Mouse (Mus musculus) kidney, postnatal 0 days (tissue): ENCODE measurements around the gene Mcf2l. TPM values are rescaled to one million over a fixed set of nuclear protein-coding genes. Genes with fewer than 3 reads are reported as not detected.

Experiments
- ATAC-seq: fragments of 200-750 bp; cut with Nextera tagmentation; replicated peaks from 2 replicates; pipeline ENCODE4 v1.8.0; 2017; ENCODE audit warnings: low read depth, moderate number of reproducible peaks, moderate TSS enrichment, moderate library complexity; ENCODE audit not compliant: low FRiP score
- DNase-seq: peaks from one replicate; pipeline ENCODE4 v3.0.0-alpha.2; 2016; ENCODE audit warnings: low spot score
- H3K27ac ChIP-seq: fragments of 300-500 bp; sonication (generic); 2 replicates; pipeline ENCODE4 v1.5.1; 2014; ENCODE audit warnings: mild to moderate bottlenecking
- H3K27me3 ChIP-seq: fragments of 300-500 bp; sonication (generic); 2 replicates; pipeline ENCODE4 v1.6.1; 2014; ENCODE audit warnings: low read length, mixed read lengths; ENCODE audit not compliant: insufficient read depth
- H3K36me3 ChIP-seq: fragments of 300-500 bp; sonication (generic); 2 replicates; pipeline ENCODE4 v1.6.1; 2014; ENCODE audit warnings: low read length, mixed read lengths; ENCODE audit not compliant: insufficient read depth
- H3K4me1 ChIP-seq: fragments of 300-500 bp; sonication (generic); replicated peaks from 2 replicates; pipeline ENCODE4 v1.6.1; 2014; ENCODE audit warnings: antibody characterized with exemption, low read length, mixed read lengths; ENCODE audit not compliant: insufficient read depth
- H3K4me2 ChIP-seq: fragments of 300-500 bp; sonication (generic); 2 replicates; pipeline ENCODE4 v1.6.1; 2014; ENCODE audit warnings: mild to moderate bottlenecking, low read length, moderate library complexity, mixed read lengths
- H3K4me3 ChIP-seq: fragments of 300-500 bp; sonication (generic); replicated peaks from 2 replicates; pipeline ENCODE4 v1.5.1; 2014; ENCODE audit warnings: low read depth, low read length
- H3K9ac ChIP-seq: fragments of 300-500 bp; sonication (generic); 2 replicates; pipeline ENCODE4 v1.6.1; 2014; ENCODE audit warnings: low read depth, low read length
- H3K9me3 ChIP-seq: fragments of 300-500 bp; sonication (generic); replicated peaks from 2 replicates; pipeline ENCODE4 v1.6.1; 2016; ENCODE audit warnings: low read length, inconsistent platforms, mixed read lengths
- CTCF ChIP-seq: IDR thresholded peaks from 2 replicates; pipeline ENCODE4 v1.5.1; 2016; ENCODE audit warnings: antibody characterized with exemption, low read depth, mild to moderate bottlenecking, moderate library complexity
- WGBS: fragments of 180-500 bp; shearing (Covaris S2); extraction: QIAGEN DNeasy Blood & Tissue Kit; methylation state at CpG from one replicate; pipeline ENCODE4 v1.1.7; 2014; 5-methylcytosine and 5-hydroxymethylcytosine counted together
- polyA plus RNA-seq: library from polyadenylated mRNA; unstranded; fragments of >200 nt; fragmentation: Nextera tagmentation; extraction: Ambion mirVana; gene quantifications from 2 replicates; pipeline ENCODE4 v1.2.1, GENCODE M21; 2015

The Mcf2l gene
- polyA plus RNA-seq, 1 experiment from 2014 or later: 11.2 TPM

GRCm38 (mm10) chr8:12880163-12880562 lies 6.6 kb downstream of the Mcf2l start:
- 0 out of 2 replicates have a peak, but pooled peaks cover 4% of the 10 kb centered on the region for H3K4me1 ChIP-seq
- no peaks in the 10 kb centered on the region for H3K9me3 ChIP-seq
- H3K4me2 ChIP-seq: no peak overlapping the region
- 88% methylated on average over 6 of the region's 6 CpGs for WGBS
- no peak for TF ChIP-seq CTCF
- no peaks in the 10 kb centered on the region for H3K36me3 ChIP-seq
- DNase-seq (no peak), ATAC-seq (no peak)
- H3K9ac ChIP-seq: no peak overlapping the region
- H3K4me3 ChIP-seq: no peak overlapping the region
- H3K27ac ChIP-seq: no peak overlapping the region
- H3K27me3 ChIP-seq: no peaks in the 10 kb centered on the region

DNA sequence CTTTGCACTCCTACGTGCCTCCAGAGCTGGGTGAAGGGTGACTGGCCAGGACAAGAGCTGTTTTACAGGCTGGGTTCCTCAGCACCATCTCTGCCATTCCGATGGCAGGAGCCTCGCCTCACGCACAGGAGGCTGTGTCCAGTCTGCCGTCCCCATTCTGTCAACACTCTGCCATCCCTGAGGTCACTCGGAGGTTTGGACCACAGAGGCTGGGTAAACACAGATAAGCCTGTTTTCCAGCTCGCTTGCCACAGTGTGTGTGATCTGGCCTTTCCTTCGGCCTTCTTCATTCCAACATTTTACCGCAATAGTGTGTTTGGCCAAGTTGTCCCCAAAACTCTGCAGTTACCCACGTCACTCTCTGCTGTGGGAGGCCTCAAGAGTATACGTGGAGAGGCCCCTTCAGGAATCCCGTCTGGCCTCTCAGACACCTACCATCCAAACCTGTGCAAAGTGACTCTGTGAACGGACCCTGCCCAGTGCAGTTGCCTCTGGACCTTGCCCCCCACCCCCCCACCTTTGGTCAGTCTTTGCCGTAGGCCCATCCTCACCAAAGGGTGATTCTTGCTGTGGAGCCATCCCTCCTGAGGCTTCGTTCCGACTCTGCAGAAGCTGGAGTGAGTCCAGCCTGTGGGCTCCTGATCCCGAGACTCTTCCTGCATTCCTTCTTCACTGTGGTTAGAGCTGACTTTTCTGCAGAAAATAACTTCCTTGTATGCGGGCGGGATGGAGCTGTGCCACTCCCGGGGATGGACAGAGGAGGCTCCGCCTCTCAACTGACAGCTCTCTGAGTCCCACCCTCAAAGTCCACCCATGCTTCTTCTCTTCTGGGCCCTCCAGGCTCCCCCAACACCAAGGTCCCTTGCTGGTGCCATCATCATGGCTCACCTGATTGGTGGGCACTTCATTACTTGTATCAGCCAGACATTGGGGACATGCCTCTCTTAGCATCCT lies 9.7 kb downstream of the Mcf2l start:
- Histone ChIP-seq H3K9me3 (no peaks in the 10 kb centered on the region), H3K9ac (no peak overlapping the region), H3K4me3 (no peak overlapping the region), H3K36me3 (no peaks in the 10 kb centered on the region), H3K27me3 (no peaks in the 10 kb centered on the region), H3K4me1 (no peaks in the 10 kb centered on the region), H3K4me2 (no peak overlapping the region), H3K27ac (no peak overlapping the region)
- TF ChIP-seq CTCF: no peak
- DNase-seq (no peak), ATAC-seq (peak; percentile 29; the same call in 1 of the 2 replicates)
- 71% methylated on average over 21 of the region's 21 CpGs for WGBS

GRCm38 (mm10) chr8:12887772-12888435 lies 14.3 kb downstream of the Mcf2l start:
- no peaks in the 10 kb centered on the region for H3K9me3 ChIP-seq
- no peak overlapping the region for H3K9ac ChIP-seq
- ATAC-seq (no peak), DNase-seq (no peak)
- no peaks in the 10 kb centered on the region for H3K36me3 ChIP-seq
- 76% methylated on average over 16 of the region's 16 CpGs for WGBS
- no peaks in the 10 kb centered on the region for H3K27me3 ChIP-seq
- TF ChIP-seq CTCF: no peak
- no peak overlapping the region for H3K4me2 ChIP-seq
- H3K4me3 ChIP-seq: no peak overlapping the region
- no peak overlapping the region for H3K27ac ChIP-seq
- no peaks in the 10 kb centered on the region for H3K4me1 ChIP-seq

DNA sequence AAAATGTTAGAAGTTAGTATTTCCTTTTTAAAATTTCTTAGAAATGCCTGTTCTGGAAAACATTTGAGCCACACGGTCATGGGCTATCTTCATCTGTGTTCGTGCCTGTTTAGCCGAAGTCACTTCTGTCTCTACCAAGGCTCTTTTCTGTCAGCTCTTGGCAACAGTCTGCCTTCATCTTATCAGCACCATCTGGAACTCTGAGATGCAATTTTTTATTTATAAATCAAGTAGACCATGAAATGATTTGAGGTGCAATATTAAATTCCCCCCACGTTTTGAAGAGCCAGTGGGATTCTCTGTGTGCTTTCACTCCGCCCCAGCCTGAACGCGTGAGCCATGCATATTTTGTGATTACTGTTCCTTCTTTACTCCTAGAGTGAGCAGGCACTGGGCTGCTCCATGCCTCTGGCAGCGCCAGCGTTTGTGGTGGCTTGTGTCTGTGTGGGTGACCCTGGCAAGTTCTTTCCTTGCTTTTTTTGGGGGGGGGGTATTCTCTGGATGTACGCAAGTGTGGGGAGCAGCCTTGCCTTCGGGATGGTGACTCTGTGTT lies 15.5 kb downstream of the Mcf2l start:
- Histone ChIP-seq H3K4me3 (no peak overlapping the region), H3K9me3 (no peaks in the 10 kb centered on the region), H3K27ac (no peak overlapping the region), H3K4me2 (no peak overlapping the region), H3K27me3 (no peaks in the 10 kb centered on the region), H3K36me3 (no peaks in the 10 kb centered on the region), H3K4me1 (no peaks in the 10 kb centered on the region), H3K9ac (no peak overlapping the region)
- no peak for TF ChIP-seq CTCF
- DNase-seq (no peak), ATAC-seq (no peak)
- WGBS: 82% methylated on average over 11 of the region's 11 CpGs

- 79% methylated on average over 5 of the region's 5 CpGs for WGBS
- no peak for ATAC-seq
- TF ChIP-seq CTCF: no peak
- peaks cover 13% of the 10 kb centered on the region for H3K4me1 ChIP-seq
- no peak for DNase-seq
- no peak overlapping the region for H3K27ac ChIP-seq
- no peak overlapping the region for H3K4me2 ChIP-seq
- no peaks in the 10 kb centered on the region for H3K36me3 ChIP-seq
- H3K9me3 ChIP-seq: no peaks in the 10 kb centered on the region
- no peaks in the 10 kb centered on the region for H3K27me3 ChIP-seq
- H3K9ac ChIP-seq: no peak overlapping the region
- H3K4me3 ChIP-seq: no peak overlapping the region
Observed at GRCm38 (mm10) chr8:12892882-12893446, 19.4 kb downstream of the Mcf2l start.

DNA sequence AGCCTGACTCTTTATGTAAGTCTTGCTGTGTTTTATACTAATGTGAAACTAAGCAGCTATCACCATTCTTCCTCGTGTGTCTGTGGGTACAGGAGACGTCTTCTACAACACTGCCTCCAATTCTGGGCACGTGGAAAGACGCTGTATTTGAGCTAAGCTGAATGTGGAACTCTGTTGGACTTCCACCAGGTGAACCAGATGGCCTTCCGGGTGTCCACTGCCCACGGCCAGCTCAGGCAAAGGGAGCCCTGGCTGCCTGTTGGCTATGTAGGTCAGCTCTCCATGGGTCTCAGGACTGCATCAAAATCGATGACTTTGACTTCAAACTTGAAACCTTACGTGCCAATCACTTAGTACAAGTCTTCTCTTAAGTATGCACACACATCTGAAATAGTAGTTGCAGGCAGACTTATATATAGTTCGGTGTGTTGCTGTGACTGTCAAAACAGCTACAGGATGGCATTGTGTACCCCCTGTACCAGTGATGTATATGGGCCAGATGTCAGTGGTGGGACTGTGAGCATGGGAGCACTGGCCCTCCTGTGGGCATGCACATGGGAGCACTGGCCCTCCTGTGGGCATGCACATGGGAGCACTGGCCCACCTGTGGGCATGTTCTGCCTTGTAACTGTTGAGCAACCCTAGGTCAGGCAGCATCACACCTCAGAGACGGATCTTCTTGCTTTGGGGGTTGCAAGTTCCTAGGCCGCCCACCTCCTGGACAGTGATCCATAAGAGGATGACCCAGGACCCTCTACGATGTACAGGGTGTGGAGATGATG lies 20.4 kb downstream of the Mcf2l start:
- Histone ChIP-seq H3K4me2 (no peak overlapping the region), H3K27me3 (no peaks in the 10 kb centered on the region), H3K9ac (no peak overlapping the region), H3K36me3 (no peaks in the 10 kb centered on the region), H3K4me1 (peaks cover 21% of the 10 kb centered on the region), H3K9me3 (no peaks in the 10 kb centered on the region), H3K27ac (no peak overlapping the region), H3K4me3 (no peak overlapping the region)
- TF ChIP-seq CTCF: no peak
- WGBS: 89% methylated on average over 12 of the region's 12 CpGs
- no peak for ATAC-seq
- no peak for DNase-seq
